Mouse (Mus musculus): ENCODE measurements around the gene Snx30.

DNA sequence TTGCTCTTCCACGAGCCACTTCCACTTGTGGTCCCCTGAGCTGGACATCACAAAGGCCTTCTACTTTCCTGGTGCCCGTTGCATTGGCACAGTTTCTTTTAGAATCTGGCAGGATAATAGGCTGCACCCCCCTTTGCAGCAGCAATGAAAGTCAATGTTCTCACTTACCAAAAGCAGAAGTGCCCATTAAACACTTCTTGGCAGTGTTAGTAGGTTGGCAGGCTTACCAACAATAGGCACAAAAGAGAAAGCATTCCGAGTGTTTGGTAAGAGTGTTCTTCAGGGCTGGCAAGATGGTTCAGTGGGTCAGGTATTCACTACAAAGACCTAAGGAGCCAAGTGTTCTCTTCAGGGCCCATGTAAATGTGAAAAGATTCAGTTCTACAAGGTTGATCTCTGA lies 73.8 kb downstream of the Snx30 start:
- TF ChIP-seq CTCF (IDR thresholded peaks at IDR 0.05; ENCODE audit: low read depth) (no peak), EP300 (IDR thresholded peaks at IDR 0.05; ENCODE audit: low read depth) (no peak)

Measured in liver, postnatal 0 days (tissue).